Mouse (Mus musculus): ENCODE measurements around the gene Card14.

DNA sequence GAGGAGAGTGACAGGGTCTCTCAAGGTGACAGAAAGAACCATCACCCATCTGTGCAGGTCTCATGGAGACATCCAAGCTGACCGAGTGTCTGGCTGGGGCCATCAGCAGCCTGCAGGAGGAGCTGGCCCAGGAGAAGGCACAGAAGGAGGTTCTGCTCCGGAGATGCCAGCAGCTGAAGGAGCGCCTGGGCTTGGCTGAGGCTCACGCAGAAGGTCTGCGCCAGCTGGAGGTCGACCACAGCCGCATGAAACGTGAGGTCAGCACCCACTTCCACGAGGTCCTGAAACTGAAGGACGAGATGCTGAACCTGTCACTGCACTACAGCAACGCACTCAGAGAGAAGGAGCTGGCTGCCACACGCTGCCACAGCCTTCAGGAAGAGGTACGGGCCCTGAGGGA is 15.0 kb downstream of the Card14 start:
- TF ChIP-seq CTCF (IDR thresholded peaks at IDR 0.05; ENCODE audit: control insufficient read depth, insufficient read depth, insufficient replicate concordance, low read depth, low read length) (no peak), POLR2A (IDR thresholded peaks at IDR 0.05; ENCODE audit: control insufficient read depth, low read depth, low read length) (no peak)

Data from testis, adult 2 months (tissue).